Mouse (Mus musculus): ENCODE measurements around the gene Pth2r. TPM values are rescaled to one million over a fixed set of nuclear protein-coding genes. Genes with fewer than 3 reads are reported as not detected.

Gene Pth2r
- polyA plus RNA-seq, 1 experiment from 2014 or later: not detected

Other genes starting within 250 kb of the Pth2r start
- gene Akr1cl, start 249.3 kb upstream of the Pth2r start, polyA plus RNA-seq (2015; fragmentation: Nextera tagmentation; extraction: Ambion mirVana): 0.33 and 0.46 TPM in 2 replicates
- not detected in 2 replicates for gene Cryge, start 230.9 kb upstream of the Pth2r start, polyA plus RNA-seq (2015; fragmentation: Nextera tagmentation; extraction: Ambion mirVana)
- gene Crygd, start 218.6 kb upstream of the Pth2r start, polyA plus RNA-seq (2015; fragmentation: Nextera tagmentation; extraction: Ambion mirVana): not detected in 2 replicates
- gene Crygc, start 208.4 kb upstream of the Pth2r start, polyA plus RNA-seq (2015; fragmentation: Nextera tagmentation; extraction: Ambion mirVana): not detected in 2 replicates
- 0.83 and 1.1 TPM in 2 replicates for gene Crygb, start 199.8 kb upstream of the Pth2r start, polyA plus RNA-seq (2015; fragmentation: Nextera tagmentation; extraction: Ambion mirVana)
- not detected in 2 replicates for gene Cryga, start 178.7 kb upstream of the Pth2r start, polyA plus RNA-seq (2015; fragmentation: Nextera tagmentation; extraction: Ambion mirVana)
- not detected in 2 replicates for gene Gm28845, start 162.5 kb upstream of the Pth2r start, polyA plus RNA-seq (2015; fragmentation: Nextera tagmentation; extraction: Ambion mirVana)
- gene D630023F18Rik, start 158.8 kb upstream of the Pth2r start, polyA plus RNA-seq (2015; fragmentation: Nextera tagmentation; extraction: Ambion mirVana): 0.16 and 0.29 TPM in 2 replicates
- gene Idh1, start 95.6 kb upstream of the Pth2r start, polyA plus RNA-seq (2015; fragmentation: Nextera tagmentation; extraction: Ambion mirVana): 62.0 and 64.2 TPM in 2 replicates
- 5.0 and 5.8 TPM in 2 replicates for gene Pikfyve, start 95.4 kb upstream of the Pth2r start, polyA plus RNA-seq (2015; fragmentation: Nextera tagmentation; extraction: Ambion mirVana)